Mouse (Mus musculus): Measurements from ENCODE around the gene Rabgef1. TPM values are rescaled to one million over a fixed set of nuclear protein-coding genes. Genes with fewer than 3 reads are reported as not detected.

The Rabgef1 gene
- total and polyA plus RNA-seq, 2 experiments from 2014 or later = 16.1 to 27.4 TPM

DNA sequence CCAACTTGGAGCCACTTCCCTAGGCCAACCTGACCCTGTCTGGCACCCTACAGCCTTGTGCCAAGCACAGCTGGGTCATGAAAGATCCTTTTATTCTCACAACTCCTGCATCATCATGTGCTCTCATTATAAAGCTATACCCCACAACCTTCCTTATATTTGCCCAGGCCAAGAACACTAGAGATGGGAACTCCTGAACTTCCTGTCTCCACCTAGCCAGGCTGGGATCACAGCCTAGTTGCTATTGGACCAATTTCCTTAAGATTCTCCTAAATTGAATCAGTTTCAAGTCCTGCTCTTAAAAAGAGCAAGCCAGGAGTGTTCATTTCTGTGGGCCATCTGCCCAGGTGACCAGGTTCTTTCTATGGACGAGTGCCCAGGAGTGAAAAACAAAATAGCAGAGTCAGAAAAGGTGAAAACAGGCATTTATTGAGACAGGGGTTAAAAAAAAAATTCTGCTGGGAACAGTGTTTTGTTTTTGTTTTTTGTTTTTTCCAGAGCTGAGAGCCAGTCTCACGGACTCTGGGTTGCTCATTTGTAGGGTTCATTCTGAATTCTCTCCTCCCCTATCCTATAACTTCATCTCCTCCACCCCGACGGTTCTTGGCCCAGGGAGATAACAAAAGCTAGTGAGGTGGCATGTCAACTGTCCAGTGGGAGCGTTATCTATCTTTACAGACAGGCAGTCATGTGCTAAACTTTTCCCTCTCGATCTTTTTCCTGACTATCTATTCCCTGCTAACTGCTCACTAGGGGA, 754 bp upstream of the Rabgef1 start:
- no peak for TF ChIP-seq CTCF (IDR thresholded peaks at IDR 0.05; ENCODE audit: low read depth)
- DNase-seq (ENCODE audit: low spot score) (no peak), ATAC-seq (no peak)
- Histone ChIP-seq H3K9me3 (ENCODE audit: low read length) (no peaks in the 10 kb centered on the region), H3K9ac (replicated peaks; ENCODE audit: low read length) (peak overlapping the region; percentile 85), H3K4me3 (ENCODE audit: low read length) (peak overlapping the region; percentile 92), H3K27me3 (ENCODE audit: insufficient read depth, low read length) (no peaks in the 10 kb centered on the region), H3K4me1 (ENCODE audit: insufficient read depth, low read length) (peaks cover 13% of the 10 kb centered on the region), H3K36me3 (ENCODE audit: insufficient read depth, low read length) (no peaks in the 10 kb centered on the region), H3K4me2 (ENCODE audit: low read depth, low read length) (peak overlapping the region; percentile 72), H3K27ac (peak overlapping the region; percentile 87)
- 16% methylated on average over 6 of the region's 6 CpGs for WGBS

DNA sequence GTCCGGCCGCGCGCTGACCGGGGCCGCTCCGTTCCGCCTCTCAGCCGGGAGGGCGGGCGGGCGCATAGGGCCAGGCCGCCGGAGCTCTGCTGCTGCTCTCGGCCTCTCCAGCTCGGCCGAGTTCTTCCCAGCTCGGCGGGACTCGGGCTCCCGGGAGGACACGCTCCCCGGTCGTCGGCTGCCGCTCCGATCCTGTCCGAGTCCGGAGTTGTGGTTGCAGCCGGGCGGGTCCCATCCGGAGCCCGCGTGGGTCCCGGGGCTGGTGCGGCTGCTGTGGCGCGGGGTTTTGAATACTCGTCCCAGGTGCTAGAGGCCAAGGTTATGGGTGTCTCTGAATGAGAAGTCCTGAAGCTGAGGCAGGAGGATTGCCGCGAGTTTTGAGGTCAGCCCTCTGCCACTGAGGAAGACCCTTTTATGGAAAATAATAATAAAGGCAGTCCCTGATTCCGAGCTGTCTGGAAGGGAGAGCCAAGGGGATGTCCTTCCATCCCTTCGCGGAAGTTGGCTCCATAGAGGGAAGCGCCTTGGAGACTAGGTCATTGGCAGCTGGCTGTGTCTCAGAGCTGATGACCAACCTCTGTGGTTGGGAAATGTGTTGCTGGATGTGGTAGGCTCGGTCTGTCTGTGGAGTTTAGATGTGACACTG, 481 bp downstream of the Rabgef1 start:
- H3K4me2 ChIP-seq (ENCODE audit: low read depth, low read length) = peak overlapping the region; percentile 72
- no peak for TF ChIP-seq CTCF (IDR thresholded peaks at IDR 0.05; ENCODE audit: low read depth)
- no peaks in the 10 kb centered on the region for H3K27me3 ChIP-seq (ENCODE audit: insufficient read depth, low read length)
- ATAC-seq (peak; percentile 5; the same call in 1 of the 2 replicates), DNase-seq (ENCODE audit: low spot score) (peak; percentile 12)
- peak overlapping the region; percentile 85 for H3K9ac ChIP-seq (replicated peaks; ENCODE audit: low read length)
- H3K9me3 ChIP-seq (ENCODE audit: low read length) = no peaks in the 10 kb centered on the region
- H3K36me3 ChIP-seq (ENCODE audit: insufficient read depth, low read length) = no peaks in the 10 kb centered on the region
- H3K27ac ChIP-seq = peak overlapping the region; percentile 87
- H3K4me1 ChIP-seq (ENCODE audit: insufficient read depth, low read length) = peaks cover 13% of the 10 kb centered on the region
- peak overlapping the region; percentile 92 for H3K4me3 ChIP-seq (ENCODE audit: low read length)
- WGBS = under 1% methylated on average over 36 of the region's 46 CpGs

DNA sequence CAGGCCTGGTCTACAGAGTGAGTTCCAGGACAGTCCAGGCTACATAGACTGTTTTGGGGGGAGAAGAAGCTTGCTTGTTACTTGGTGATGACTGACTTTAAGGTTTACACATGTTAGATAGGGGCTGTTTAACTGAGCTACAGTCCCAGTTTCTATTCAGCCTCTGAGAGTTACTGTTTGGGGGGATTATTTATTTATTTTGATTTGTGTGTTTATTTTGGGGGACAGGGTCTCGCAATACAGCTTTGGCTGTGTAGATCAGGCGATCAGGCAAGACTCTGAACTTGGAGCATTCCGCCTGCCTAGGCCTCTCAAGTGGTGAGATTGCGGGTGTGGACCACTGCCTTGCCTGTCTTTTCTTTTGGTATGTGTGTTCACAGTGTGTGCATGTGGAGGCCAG, 1.4 kb downstream of the Rabgef1 start:
- ATAC-seq (no peak), DNase-seq (ENCODE audit: low spot score) (no peak)
- Histone ChIP-seq H3K4me3 (ENCODE audit: low read length) (peak overlapping the region; percentile 92; the same call in 1 of the 2 replicates), H3K27me3 (ENCODE audit: insufficient read depth, low read length) (no peaks in the 10 kb centered on the region), H3K27ac (no peak overlapping the region), H3K4me2 (ENCODE audit: low read depth, low read length) (peak overlapping the region; percentile 72), H3K36me3 (ENCODE audit: insufficient read depth, low read length) (no peaks in the 10 kb centered on the region), H3K9ac (replicated peaks; ENCODE audit: low read length) (0 out of 2 replicates have a peak overlapping the region, but pooled peaks have one; percentile 85), H3K4me1 (ENCODE audit: insufficient read depth, low read length) (peaks cover 13% of the 10 kb centered on the region), H3K9me3 (ENCODE audit: low read length) (no peaks in the 10 kb centered on the region)
- no peak for TF ChIP-seq CTCF (IDR thresholded peaks at IDR 0.05; ENCODE audit: low read depth)
- 93% methylated on average over 4 of the region's 4 CpGs for WGBS

DNA sequence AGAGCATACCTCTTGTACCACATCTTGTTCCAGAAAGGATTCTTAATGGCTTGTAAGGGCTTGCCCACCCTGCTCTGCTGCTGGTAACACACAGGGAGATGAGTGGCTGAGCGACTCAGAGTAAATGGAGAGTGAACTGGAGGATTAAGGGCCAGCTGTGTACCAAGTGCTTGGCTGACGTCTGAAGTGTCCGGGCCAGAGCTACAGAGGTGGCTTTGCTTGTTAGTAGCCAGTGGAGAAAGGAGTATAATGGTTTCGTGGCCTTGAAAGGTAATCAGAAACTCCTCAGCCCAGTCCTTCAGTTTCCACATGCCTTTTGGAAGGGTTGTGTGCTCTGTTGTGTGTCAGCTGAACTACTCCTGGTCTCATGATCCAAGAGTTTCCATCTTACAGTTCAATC, 6.3 kb downstream of the Rabgef1 start:
- Histone ChIP-seq H3K27me3 (ENCODE audit: insufficient read depth, low read length) (no peaks in the 10 kb centered on the region), H3K4me1 (ENCODE audit: insufficient read depth, low read length) (peaks cover 6% of the 10 kb centered on the region), H3K4me3 (ENCODE audit: low read length) (no peak overlapping the region)

DNA sequence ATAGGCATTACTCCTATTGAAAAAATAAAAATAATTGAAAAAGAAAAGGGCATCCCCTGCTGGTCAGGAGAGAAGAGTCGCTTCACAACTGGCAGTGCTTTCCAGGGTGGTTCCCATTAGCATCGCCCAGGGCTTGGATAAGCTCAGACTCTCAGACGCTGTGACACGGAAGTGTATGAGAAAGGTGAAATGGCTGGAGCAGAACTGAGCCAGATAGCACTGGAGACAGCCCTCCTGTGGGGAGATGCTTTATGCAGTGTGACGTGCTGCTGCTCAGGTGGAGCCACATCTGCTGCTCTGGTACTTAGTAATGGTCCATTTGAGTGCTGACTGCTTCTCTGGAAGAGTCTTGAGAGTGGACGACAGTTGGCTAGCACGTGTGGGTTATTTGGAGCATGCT, 8.8 kb downstream of the Rabgef1 start:
- Histone ChIP-seq H3K4me2 (ENCODE audit: low read depth, low read length) (no peak overlapping the region), H3K27ac (no peak overlapping the region), H3K27me3 (ENCODE audit: insufficient read depth, low read length) (no peaks in the 10 kb centered on the region), H3K4me1 (ENCODE audit: insufficient read depth, low read length) (no peaks in the 10 kb centered on the region), H3K9ac (replicated peaks; ENCODE audit: low read length) (no peak overlapping the region), H3K9me3 (ENCODE audit: low read length) (no peaks in the 10 kb centered on the region), H3K36me3 (ENCODE audit: insufficient read depth, low read length) (no peaks in the 10 kb centered on the region), H3K4me3 (ENCODE audit: low read length) (no peak overlapping the region)
- ATAC-seq (0 out of 2 replicates have a peak, but pooled peaks have one; percentile 53), DNase-seq (ENCODE audit: low spot score) (peak; percentile 17)
- 64% methylated on average over 7 of the region's 7 CpGs for WGBS
- TF ChIP-seq CTCF (IDR thresholded peaks at IDR 0.05; ENCODE audit: low read depth) = peak; percentile 38

More for the DNA sequence above, 6.3 kb downstream of the Rabgef1 start:
- no peak overlapping the region for H3K9ac ChIP-seq (replicated peaks; ENCODE audit: low read length)
- no peaks in the 10 kb centered on the region for H3K9me3 ChIP-seq (ENCODE audit: low read length)
- no peak for DNase-seq (ENCODE audit: low spot score)
- ATAC-seq = no peak
- 68% methylated on average over 4 of the region's 4 CpGs for WGBS
- no peak for TF ChIP-seq CTCF (IDR thresholded peaks at IDR 0.05; ENCODE audit: low read depth)
- H3K4me2 ChIP-seq (ENCODE audit: low read depth, low read length) = no peak overlapping the region
- no peak overlapping the region for H3K27ac ChIP-seq
- no peaks in the 10 kb centered on the region for H3K36me3 ChIP-seq (ENCODE audit: insufficient read depth, low read length)

DNA sequence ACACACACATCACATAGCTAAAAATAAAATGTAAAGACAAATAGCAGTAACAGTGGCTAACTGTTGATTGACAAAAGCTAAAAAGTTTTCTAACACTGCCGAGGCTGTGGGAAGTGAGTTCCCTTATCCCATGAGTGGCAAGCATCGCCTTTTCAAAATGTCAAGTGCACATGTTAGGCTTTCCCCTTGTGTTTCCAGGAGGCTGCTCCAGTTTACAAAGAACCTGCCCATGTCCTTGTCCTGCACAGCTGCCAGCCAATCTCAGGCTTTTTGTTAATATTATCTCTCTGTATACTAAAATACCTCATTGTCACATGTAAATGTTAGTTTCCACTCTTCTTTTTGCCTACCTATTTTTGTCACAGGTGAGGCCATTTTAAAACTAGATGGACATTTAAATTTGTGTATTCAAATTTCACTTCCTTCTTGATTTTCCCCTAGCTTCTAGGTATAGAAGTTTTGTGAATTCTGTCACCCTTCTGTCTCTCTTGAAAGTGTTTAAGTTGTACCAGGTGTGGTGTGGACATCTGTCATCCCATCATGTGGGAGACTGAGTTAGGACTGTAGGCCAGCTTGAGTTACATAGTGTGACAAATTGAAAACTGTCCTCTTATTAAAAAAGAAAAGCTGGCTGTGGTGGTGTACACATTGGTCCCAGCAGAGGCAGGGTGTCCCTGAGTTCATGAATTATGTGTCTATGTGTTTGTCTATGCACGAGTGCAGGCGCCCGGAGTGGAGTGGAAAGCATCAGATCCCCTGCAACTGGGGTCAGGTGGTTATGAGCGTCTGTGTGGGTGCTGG, 10.3 kb downstream of the Rabgef1 start:
- Histone ChIP-seq H3K4me1 (ENCODE audit: insufficient read depth, low read length) (0 out of 2 replicates have a peak, but pooled peaks cover under 1% of the 10 kb centered on the region), H3K27ac (no peak overlapping the region), H3K4me3 (ENCODE audit: low read length) (no peak overlapping the region), H3K27me3 (ENCODE audit: insufficient read depth, low read length) (no peaks in the 10 kb centered on the region), H3K9me3 (ENCODE audit: low read length) (no peaks in the 10 kb centered on the region), H3K4me2 (ENCODE audit: low read depth, low read length) (no peak overlapping the region), H3K9ac (replicated peaks; ENCODE audit: low read length) (no peak overlapping the region), H3K36me3 (ENCODE audit: insufficient read depth, low read length) (no peaks in the 10 kb centered on the region)
- WGBS = 90% methylated on average over 6 of the region's 6 CpGs
- no peak for ATAC-seq
- DNase-seq (ENCODE audit: low spot score) = no peak
- no peak for TF ChIP-seq CTCF (IDR thresholded peaks at IDR 0.05; ENCODE audit: low read depth)

Data from hindbrain, postnatal 0 days (tissue).